Comparison of ENCODE assay signal across 16 mouse cellular contexts in genomic region chrX:160588523-160588922, GRCm38 (mm10).
DNase-seq lines count a peak whose midpoint lies in the region; ATAC-seq and TF ChIP-seq lines count a peak whose summit lies in the region.
"Had no signal": no experiment of that assay in that cellular context is flagged by ENCODE, and none has a peak within 500 bp of the region (broad histone marks: within the 10 kb centered on the region; RNA-seq: fewer than 3 reads in every experiment).

No protein-coding gene starts in this region.

- H3K9ac ChIP-seq in heart, adult 2 months (ENCODE audit: low read depth, low read length) = no peak overlapping the region
- H3K9ac ChIP-seq: embryonic facial prominence, embryonic 12.5 days; hindbrain, embryonic 15.5 days; lung, embryonic 15.5 days had no signal

- no peaks in the 10 kb centered on the region for H3K27me3 ChIP-seq in heart, adult 2 months (ENCODE audit: control insufficient read depth, insufficient read depth, low read length)
- H3K27me3 ChIP-seq: CH12.LX; hindbrain, embryonic 15.5 days; lung, embryonic 15.5 days had no signal

- no peak for DNase-seq in cerebellum, postnatal 4 days (ENCODE audit: low spot score in 2 of 2)
- DNase-seq in heart, adult 2 months = peak in 1 of 2 experiments; percentile 28
- DNase-seq in heart, adult 8-10 months (ENCODE audit: low spot score) = no peak
- peak; percentile 63 for DNase-seq in layer of hippocampus, adult 9-11 months
- no peak for DNase-seq in layer of hippocampus, adult 8-10 months (ENCODE audit: low spot score in 2 of 2)
- no peak for DNase-seq in spleen, postnatal 36 days (ENCODE audit: low spot score in 2 of 2)
- DNase-seq: cerebellum, adult 18-20 months; gastrocnemius, postnatal 25 days; kidney, adult 2 months had no signal

- no peaks in the 10 kb centered on the region for H3K79me2 ChIP-seq in heart, adult 2 months (replicated peaks; ENCODE audit: control insufficient read depth, insufficient read depth, low read length)

- H3K4me1 ChIP-seq in heart, adult 2 months (ENCODE audit: control insufficient read depth, insufficient read depth, low read length) = peaks cover 2% of the 10 kb centered on the region
- peaks cover 8% of the 10 kb centered on the region for H3K4me1 ChIP-seq in cortical plate, adult 2 months (ENCODE audit: control insufficient read depth, insufficient read depth, low read length)
- H3K4me1 ChIP-seq: embryonic facial prominence, embryonic 12.5 days; forebrain, embryonic 10.5 days; hindbrain, embryonic 15.5 days; lung, embryonic 15.5 days had no signal

- intact Hi-C loops in heart, adult 2 months (cut with DNase I) = loop anchor here (10.0 kb wide), 1 partner anchor 176 kb away; the partner anchor contains the start of gene Rs1

- no peak for TF ChIP-seq EP300 in heart, adult 2 months (IDR thresholded peaks at IDR 0.05; ENCODE audit: insufficient read depth, low read depth, low read length)

- TF ChIP-seq POLR2A in heart, adult 2 months (IDR thresholded peaks at IDR 0.05; ENCODE audit: insufficient read depth, low read depth, low read length) = no peak
- TF ChIP-seq POLR2A in cortical plate, adult 2 months (IDR thresholded peaks at IDR 0.05; ENCODE audit: extremely low read depth, insufficient read depth, low read length) = no peak

- H3K4me3 ChIP-seq in heart, adult 2 months = no peak overlapping the region
- no peak overlapping the region for H3K4me3 ChIP-seq in cortical plate, adult 2 months (ENCODE audit: insufficient read depth, low read length)
- H3K4me3 ChIP-seq: embryonic facial prominence, embryonic 12.5 days; forebrain, embryonic 10.5 days; hindbrain, embryonic 15.5 days; lung, embryonic 15.5 days had no signal

- peak overlapping the region; percentile 41 for H3K27ac ChIP-seq in heart, adult 2 months
- H3K27ac ChIP-seq in cortical plate, adult 2 months (ENCODE audit: insufficient read depth, low read length) = peak overlapping the region; percentile 88
- H3K27ac ChIP-seq: embryonic facial prominence, embryonic 12.5 days; forebrain, embryonic 10.5 days; hindbrain, embryonic 15.5 days; lung, embryonic 15.5 days had no signal

- WGBS in heart, adult 2 months = 67% methylated on average over 4 of the region's 4 CpGs

- no peak for TF ChIP-seq CTCF in heart, adult 2 months (IDR thresholded peaks at IDR 0.05)
- TF ChIP-seq CTCF in cortical plate, adult 2 months (IDR thresholded peaks at IDR 0.05; ENCODE audit: extremely low read depth, insufficient read depth, low read length) = no peak

- H3K36me3 ChIP-seq in heart, adult 2 months (ENCODE audit: control insufficient read depth, insufficient read depth, low read length) = peaks cover 2% of the 10 kb centered on the region; the same call in 1 of the 2 replicates
- H3K36me3 ChIP-seq: embryonic facial prominence, embryonic 12.5 days; hindbrain, embryonic 15.5 days; lung, embryonic 15.5 days had no signal

- ATAC-seq in cerebellum, adult (ENCODE audit: insufficient number of reproducible peaks, low FRiP score, low TSS enrichment) = peak; percentile 59; the same call in 1 of the 2 replicates
